Mouse (Mus musculus) CH12.LX (cell line): ENCODE measurements around the gene Slc2a13. TPM values are rescaled to one million over a fixed set of nuclear protein-coding genes. Genes with fewer than 3 reads are reported as not detected.

Source experiments
- DNase-seq: peaks from one replicate; pipeline ENCODE4 v3.0.0-alpha.2; 2013; ENCODE audit errors: extremely low read depth
- H3K27ac ChIP-seq: 2 replicates; pipeline ENCODE4 v1.5.1; 2012; ENCODE audit warnings: low read depth, mild to moderate bottlenecking, control low read depth, moderate library complexity; ENCODE audit not compliant: insufficient read depth
- H3K27me3 ChIP-seq: replicated peaks from 2 replicates; pipeline ENCODE3; 2012; ENCODE audit warnings: inconsistent platforms
- H3K36me3 ChIP-seq, 2 experiments: replicated peaks in 1 of 2; 2 replicates each; pipeline versions ENCODE3 to v1.6.1; 2012; ENCODE audit warnings: inconsistent platforms in 1 of 2, low read length in 1 of 2, mild to moderate bottlenecking in 1 of 2, mixed read lengths in 1 of 2, moderate library complexity in 1 of 2; ENCODE audit not compliant: control insufficient read depth in 1 of 2, insufficient read depth in 1 of 2
- H3K4me1 ChIP-seq, 2 experiments: 2 replicates each; pipeline ENCODE4 v1.6.1; 2012; ENCODE audit warnings: inconsistent platforms in 1 of 2, moderate library complexity in 1 of 2; ENCODE audit not compliant: insufficient read depth in 2 of 2, control insufficient read depth in 1 of 2
- H3K4me2 ChIP-seq: 2 replicates; pipeline ENCODE4 v1.6.1; 2012; ENCODE audit warnings: low read depth, mild to moderate bottlenecking, control low read depth; ENCODE audit not compliant: poor library complexity, insufficient read depth, severe bottlenecking
- H3K4me3 ChIP-seq, 3 experiments: fragments of 150-350 bp in 1 of 3; sonication (generic) in 1 of 3; replicated peaks in 1 of 3; 2 replicates each; pipeline versions ENCODE3 to v1.5.1; 2011 to 2012; ENCODE audit warnings: low read depth in 2 of 3, low read length in 2 of 3, mild to moderate bottlenecking in 2 of 3, moderate library complexity in 2 of 3, control low read depth in 1 of 3, improper control_type of control experiment in 1 of 3, inconsistent platforms in 1 of 3, mixed read lengths in 1 of 3; ENCODE audit not compliant: poor library complexity in 1 of 3
- H3K79me2 ChIP-seq: replicated peaks from 2 replicates; pipeline ENCODE4 v1.6.1; 2012; ENCODE audit warnings: mild to moderate bottlenecking, moderate library complexity; ENCODE audit not compliant: control insufficient read depth, poor library complexity, insufficient read depth, severe bottlenecking; ENCODE audit errors: extremely low read depth
- H3K9ac ChIP-seq: 2 replicates; pipeline ENCODE4 v1.6.1; 2012; ENCODE audit warnings: low read depth, mild to moderate bottlenecking, control low read depth, moderate library complexity; ENCODE audit not compliant: insufficient read depth
- H3K9me3 ChIP-seq: replicated peaks from 2 replicates; pipeline ENCODE3; 2012; ENCODE audit warnings: low read length, inconsistent platforms, mixed read lengths
- BHLHE40 ChIP-seq: IDR thresholded peaks from 2 replicates; pipeline ENCODE4 v1.6.1; 2011; ENCODE audit warnings: mild to moderate bottlenecking, low read depth, low read length, improper control_type of control experiment
- CHD2 ChIP-seq: IDR thresholded peaks from 2 replicates; pipeline ENCODE4 v1.6.1; 2011; ENCODE audit warnings: low read length, improper control_type of control experiment
- CTCF ChIP-seq, 2 experiments: IDR thresholded peaks in 1 of 2; conservative IDR thresholded peaks in 1 of 2; 2 replicates each; pipeline ENCODE4 v1.5.1; 2011 to 2012; ENCODE audit warnings: low read depth in 2 of 2, low read length in 2 of 2, improper control_type of control experiment in 1 of 2, inconsistent platforms in 1 of 2, mild to moderate bottlenecking in 1 of 2, moderate library complexity in 1 of 2
- GABPA ChIP-seq: IDR thresholded peaks from 2 replicates; pipeline ENCODE4 v1.6.1; 2012; ENCODE audit warnings: low read depth, low read length, improper control_type of control experiment, inconsistent platforms; ENCODE audit not compliant: insufficient replicate concordance
- JUND ChIP-seq: conservative IDR thresholded peaks from 2 replicates; pipeline ENCODE4 v1.6.1; 2011; ENCODE audit warnings: low read depth, low read length, improper control_type of control experiment
- MYC ChIP-seq: IDR thresholded peaks from 2 replicates; pipeline ENCODE4 v1.6.1; 2011; ENCODE audit warnings: low read depth, mild to moderate bottlenecking, improper control_type of control experiment, low read length
- NELFE ChIP-seq: IDR thresholded peaks from 2 replicates; pipeline ENCODE4 v1.6.1; 2011; ENCODE audit warnings: low read depth, low read length, improper control_type of control experiment
- NRF1 ChIP-seq: IDR thresholded peaks from 2 replicates; pipeline ENCODE4 v1.6.1; 2014; ENCODE audit warnings: low read depth, mild to moderate bottlenecking, inconsistent platforms, low read length, improper control_type of control experiment, moderate library complexity
- POLR2AphosphoS2 ChIP-seq: IDR thresholded peaks from 2 replicates; pipeline ENCODE4 v1.6.1; 2011; ENCODE audit warnings: low read depth, low read length, improper control_type of control experiment
- RCOR1 ChIP-seq: conservative IDR thresholded peaks from 2 replicates; pipeline ENCODE4 v1.6.1; 2012; ENCODE audit warnings: low read depth, mild to moderate bottlenecking, inconsistent platforms, low read length, improper control_type of control experiment
- TBP ChIP-seq: conservative IDR thresholded peaks from 2 replicates; pipeline ENCODE4 v1.6.1; 2011; ENCODE audit warnings: low read depth, low read length, improper control_type of control experiment
- USF2 ChIP-seq: conservative IDR thresholded peaks from 2 replicates; pipeline ENCODE4 v1.6.1; 2011; ENCODE audit warnings: low read depth, low read length, improper control_type of control experiment
- dilution Hi-C: fragments of 300-500 bp; cut with MboI; formaldehyde crosslinking; loops from 2 replicates; pipeline ENCODE4 v1.14.3; 2020; ENCODE audit warnings: low sequenced_read_pairs; ENCODE audit not compliant: extremely low pct_unique_long_range_greater_than_20kb, extremely low pct_ligation_motif_present
- in situ Hi-C: fragments of 300-500 bp; cut with MboI; formaldehyde crosslinking; loops from 3 replicates; pipeline ENCODE4 v1.14.3; 2019; ENCODE audit warnings: low sequenced_read_pairs, low pct_ligation_motif_present, low pct_unique_long_range_greater_than_20kb, mixed read lengths
- polyA plus RNA-seq: library from polyadenylated mRNA; unstranded; fragments of >175 nt; gene quantifications from 2 replicates; pipeline ENCODE4 v1.2.1, GENCODE M21; 2012; ENCODE audit warnings: low read depth; ENCODE audit not compliant: insufficient read length
- total RNA-seq, 2 experiments: library from RNA; depleted of rRNA; stranded (reverse); fragments of 300-350 nt in 1 of 2; fragments of >200 nt in 1 of 2; gene quantifications; 2 replicates each; pipeline ENCODE4 v1.2.3; 2012 to 2014

Gene Slc2a13
- total and polyA plus RNA-seq, 3 experiments = not detected

DNA sequence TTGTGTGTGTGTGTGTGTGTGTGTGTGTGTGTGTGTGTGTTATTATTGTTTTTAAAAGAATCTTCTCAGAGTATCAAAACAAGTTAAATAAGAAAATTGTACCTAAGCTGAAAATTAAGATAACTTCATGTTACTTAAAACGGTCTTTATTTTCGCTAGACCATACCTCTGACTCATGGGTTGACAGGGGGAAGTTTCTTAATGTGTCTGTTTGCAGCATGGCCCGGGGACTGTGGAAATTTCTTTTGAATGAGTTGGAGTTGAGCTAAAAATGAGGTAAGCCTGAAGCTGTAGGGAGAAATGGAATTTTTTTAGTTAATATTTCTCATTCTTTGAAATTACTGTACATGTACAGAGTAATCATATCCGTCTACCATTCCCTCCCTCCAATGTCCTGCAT, 42.5 kb upstream of the Slc2a13 start:
- no peak overlapping the region for H3K27ac ChIP-seq
- in situ Hi-C loops (no loop called here), dilution Hi-C loops (no loop called here)
- H3K4me3 ChIP-seq = no peak overlapping the region
- TF ChIP-seq CTCF (conservative IDR thresholded peaks at IDR 0.05 in 1 of 2, IDR thresholded peaks at IDR 0.05 in 1 of 2; ENCODE audit: low read depth in 2 of 2, low read length in 2 of 2) = no peak
- TF ChIP-seq JUND = no peak
- no peak for DNase-seq
- no peaks in the 10 kb centered on the region for H3K4me1 ChIP-seq
- peaks cover 50% of the 10 kb centered on the region for H3K9me3 ChIP-seq
- H3K36me3 ChIP-seq = no peaks in the 10 kb centered on the region
- H3K9ac ChIP-seq = no peak overlapping the region
- H3K79me2 ChIP-seq = no peaks in the 10 kb centered on the region
- no peaks in the 10 kb centered on the region for H3K27me3 ChIP-seq
- no peak overlapping the region for H3K4me2 ChIP-seq

- H3K36me3 ChIP-seq = no peaks in the 10 kb centered on the region
- no peaks in the 10 kb centered on the region for H3K27me3 ChIP-seq
- TF ChIP-seq RCOR1 (no peak), USF2 (no peak), NRF1 (no peak), NELFE (no peak), JUND (no peak), GABPA (no peak), TBP (no peak)
- TF ChIP-seq, all 38 proteins: peak for 0
- no peak overlapping the region for H3K27ac ChIP-seq
- H3K9me3 ChIP-seq = peaks cover 57% of the 10 kb centered on the region
- H3K9ac ChIP-seq = no peak overlapping the region
- no peak overlapping the region for H3K4me3 ChIP-seq
- H3K4me1 ChIP-seq = no peaks in the 10 kb centered on the region
- in situ Hi-C loops (no loop called here), dilution Hi-C loops (no loop called here)
- no peak for DNase-seq
- H3K79me2 ChIP-seq = no peaks in the 10 kb centered on the region
- H3K4me2 ChIP-seq = no peak overlapping the region
Observed at GRCm38 (mm10) chr15:91613981-91614665, 41.1 kb upstream of the Slc2a13 start.

- dilution Hi-C loops (no loop called here), in situ Hi-C loops (no loop called here)
- Histone ChIP-seq H3K27ac (no peak overlapping the region), H3K36me3 (no peaks in the 10 kb centered on the region), H3K4me2 (no peak overlapping the region), H3K4me1 (no peaks in the 10 kb centered on the region), H3K9ac (no peak overlapping the region), H3K9me3 (peaks cover 70% of the 10 kb centered on the region), H3K27me3 (no peaks in the 10 kb centered on the region), H3K79me2 (no peaks in the 10 kb centered on the region), H3K4me3 (no peak overlapping the region)
- DNase-seq = no peak
- TF ChIP-seq POLR2AphosphoS2 = no peak
- TF ChIP-seq NRF1 = no peak
- no peak for TF ChIP-seq CHD2
- no peak for TF ChIP-seq NELFE
- no peak for TF ChIP-seq BHLHE40
- TF ChIP-seq MYC = no peak
Observed at GRCm38 (mm10) chr15:91609713-91610112, 36.7 kb upstream of the Slc2a13 start.
